Mouse (Mus musculus): Measurements from ENCODE around the gene Mt4.

- TF ChIP-seq CHD2 (IDR thresholded peaks at IDR 0.05; ENCODE audit: low read depth, low read length) (no peak), HCFC1 (IDR thresholded peaks at IDR 0.05; ENCODE audit: borderline replicate concordance, insufficient read depth, low read length) (no peak), MAFK (IDR thresholded peaks at IDR 0.05; ENCODE audit: insufficient read depth, low read depth, low read length) (no peak), ZC3H11A (IDR thresholded peaks at IDR 0.05; ENCODE audit: borderline replicate concordance, low read depth, low read length) (no peak)
These were observed 15.7 kb downstream of the Mt4 start, which contains the start of gene Mt3 for GRCm38 (mm10) chr8:94152513-94153300.

Data from ES-E14 (cell line).